Mouse (Mus musculus): ENCODE measurements at regions not wholly inside any gene's neighbourhood (a gene's known extent, or its start where the extent isn't known, plus 50 kb on each side); places are given as distances from the start of the nearest gene placed in this dataset.

- no peak for TF ChIP-seq MAFK (IDR thresholded peaks at IDR 0.05; ENCODE audit: insufficient read depth, low read depth, low read length)
- TF ChIP-seq CHD2 (IDR thresholded peaks at IDR 0.05; ENCODE audit: low read depth, low read length), result no peak
- TF ChIP-seq HCFC1 (IDR thresholded peaks at IDR 0.05; ENCODE audit: borderline replicate concordance, insufficient read depth, low read length), result no peak
- no peak for TF ChIP-seq ZNF384 (IDR thresholded peaks at IDR 0.05; ENCODE audit: low read depth, low read length)
Measured at GRCm38 (mm10) chr13:114530171-114530774, 71.5 kb upstream of the Fst start.
